Mouse (Mus musculus) midbrain, embryonic 13.5 days (tissue): ENCODE measurements at regions not wholly inside any gene's neighbourhood (a gene's known extent, or its start where the extent isn't known, plus 50 kb on each side); places are given as distances from the start of the nearest gene placed in this dataset.

Experiments used
- ATAC-seq: fragments of 200-750 bp; cut with Nextera tagmentation; 2 replicates; pipeline ENCODE4 v1.8.0; 2017; ENCODE audit warnings: mild to moderate bottlenecking, moderate TSS enrichment, moderate library complexity
- H3K27ac ChIP-seq: fragments of 300-500 bp; sonication (generic); 2 replicates; pipeline ENCODE4 v1.5.1; 2015; ENCODE audit warnings: inconsistent platforms, mild to moderate bottlenecking, moderate library complexity
- H3K27me3 ChIP-seq: fragments of 300-500 bp; sonication (generic); 2 replicates; pipeline ENCODE4 v1.6.1; 2015; ENCODE audit warnings: mild to moderate bottlenecking, inconsistent platforms
- H3K36me3 ChIP-seq: fragments of 300-500 bp; sonication (generic); 2 replicates; pipeline ENCODE4 v1.6.1; 2015; ENCODE audit warnings: mild to moderate bottlenecking, inconsistent platforms
- H3K4me1 ChIP-seq: fragments of 300-500 bp; sonication (generic); replicated peaks from 2 replicates; pipeline ENCODE4 v1.6.1; 2015; ENCODE audit warnings: inconsistent platforms
- H3K4me2 ChIP-seq: fragments of 300-500 bp; sonication (generic); replicated peaks from 2 replicates; pipeline ENCODE4 v1.6.1; 2015; ENCODE audit warnings: moderate library complexity, mild to moderate bottlenecking, inconsistent platforms
- H3K4me3 ChIP-seq: fragments of 300-500 bp; sonication (generic); replicated peaks from 2 replicates; pipeline ENCODE4 v1.5.1; 2015; ENCODE audit warnings: mild to moderate bottlenecking, inconsistent platforms
- H3K9ac ChIP-seq: fragments of 300-500 bp; sonication (generic); replicated peaks from 2 replicates; pipeline ENCODE4 v1.6.1; 2015; ENCODE audit warnings: mild to moderate bottlenecking, inconsistent platforms
- H3K9me3 ChIP-seq: fragments of 300-500 bp; sonication (generic); 2 replicates; pipeline ENCODE4 v1.6.1; 2016; ENCODE audit warnings: mild to moderate bottlenecking, inconsistent platforms
- WGBS: fragments of 180-500 bp; shearing (Covaris S2); methylation state at CpG from one replicate; pipeline ENCODE4 v1.1.7; 2015; 5-methylcytosine and 5-hydroxymethylcytosine counted together

DNA sequence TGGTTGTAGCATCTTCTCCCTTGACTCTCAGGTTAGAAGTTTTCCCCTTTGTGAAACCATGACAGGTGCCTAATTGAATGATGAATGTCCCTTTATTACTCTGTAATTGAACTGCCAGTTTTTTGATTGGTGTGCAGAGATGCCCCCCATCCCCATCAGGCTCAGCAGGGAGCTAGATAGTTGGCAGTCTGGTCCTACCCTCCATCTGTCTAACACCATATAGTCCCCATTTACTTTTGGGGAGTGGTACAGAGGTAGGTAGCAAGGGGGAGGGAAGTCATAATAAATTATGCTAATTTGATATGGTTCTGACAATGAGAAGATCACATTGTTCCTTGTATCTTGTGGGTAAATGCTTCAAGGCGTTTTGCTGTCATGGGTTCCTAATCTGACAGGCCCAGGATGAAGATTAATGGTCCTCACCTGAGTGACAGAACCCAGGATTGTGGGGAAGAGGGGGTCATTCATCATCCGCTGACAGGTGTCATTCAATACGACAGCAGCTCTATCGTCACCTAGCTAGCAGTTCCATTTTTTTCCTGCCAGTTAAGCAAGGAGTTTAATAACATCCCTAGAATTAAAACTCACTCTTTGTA lies 122.3 kb upstream of the Etaa1 start:
- Histone ChIP-seq H3K4me2 (no peak overlapping the region), H3K27ac (no peak overlapping the region), H3K9me3 (no peaks in the 10 kb centered on the region), H3K9ac (no peak overlapping the region), H3K4me3 (no peak overlapping the region), H3K4me1 (no peaks in the 10 kb centered on the region), H3K36me3 (no peaks in the 10 kb centered on the region), H3K27me3 (no peaks in the 10 kb centered on the region)
- ATAC-seq, result no peak
- 77% methylated on average over 4 of the region's 4 CpGs for WGBS

DNA sequence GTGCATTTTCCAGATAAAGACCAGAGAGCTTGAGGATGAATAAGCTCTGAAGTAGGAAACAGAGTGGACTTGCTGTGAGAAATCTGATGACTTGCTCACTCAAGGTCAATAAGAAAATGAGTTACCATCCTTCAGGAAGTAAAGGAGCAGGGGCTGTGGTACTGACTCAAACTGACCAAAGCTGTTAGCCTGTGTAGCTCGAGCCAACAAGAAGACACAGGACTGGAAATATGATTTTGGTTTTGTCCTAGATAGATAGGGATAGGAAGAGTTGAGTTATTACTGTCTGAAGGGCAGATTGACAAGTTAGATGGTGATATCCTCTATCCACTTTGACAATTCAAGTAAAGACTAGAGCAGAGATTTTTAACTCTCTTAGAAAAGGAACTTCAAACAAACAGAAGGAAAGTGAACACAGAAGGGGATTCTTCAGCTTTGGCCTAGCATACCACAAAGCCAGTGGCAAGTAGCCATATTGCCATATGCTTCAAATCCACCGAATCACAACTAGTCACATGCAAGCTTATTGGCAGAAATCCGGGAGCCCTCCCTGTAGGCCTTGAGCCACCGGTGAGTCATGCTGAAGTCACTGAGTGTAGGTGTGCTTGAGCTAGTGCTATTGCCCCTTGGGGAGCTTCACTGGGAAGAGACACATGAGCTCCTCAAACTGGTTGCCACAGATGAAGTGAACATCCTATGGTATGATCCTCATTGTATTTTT lies 117.1 kb upstream of the Etaa1 start:
- H3K27me3 ChIP-seq, result no peaks in the 10 kb centered on the region
- no peaks in the 10 kb centered on the region for H3K36me3 ChIP-seq
- H3K9ac ChIP-seq, result no peak overlapping the region
- peaks cover 5% of the 10 kb centered on the region; the same call in 1 of the 2 replicates for H3K4me1 ChIP-seq
- ATAC-seq, result no peak
- WGBS, result 77% methylated on average over 4 of the region's 4 CpGs
- H3K27ac ChIP-seq, result no peak overlapping the region
- no peak overlapping the region for H3K4me2 ChIP-seq
- no peak overlapping the region for H3K4me3 ChIP-seq
- no peaks in the 10 kb centered on the region for H3K9me3 ChIP-seq

DNA sequence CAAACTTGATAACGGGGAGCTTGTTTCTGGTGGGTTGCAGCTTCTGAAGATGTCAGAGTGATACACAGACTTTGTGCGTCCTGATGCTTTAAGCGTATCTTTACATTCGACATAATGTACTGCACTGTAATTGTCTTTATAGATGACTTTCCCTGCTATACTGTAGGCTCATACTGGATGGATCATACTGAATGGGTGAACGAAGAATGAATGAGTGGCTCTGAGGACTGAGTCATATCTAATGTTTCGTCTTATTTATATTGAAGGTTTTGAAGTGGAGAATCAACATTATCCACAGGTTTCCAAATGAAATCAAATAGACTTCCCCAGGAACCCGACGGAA lies 116.3 kb upstream of the Etaa1 start:
- Histone ChIP-seq H3K4me1 (peaks cover 5% of the 10 kb centered on the region; the same call in 1 of the 2 replicates), H3K4me3 (no peak overlapping the region), H3K4me2 (peak overlapping the region; percentile 2; the same call in 1 of the 2 replicates), H3K27me3 (no peaks in the 10 kb centered on the region), H3K36me3 (no peaks in the 10 kb centered on the region), H3K27ac (no peak overlapping the region), H3K9ac (no peak overlapping the region), H3K9me3 (no peaks in the 10 kb centered on the region)
- ATAC-seq, result peak; percentile 45
- WGBS, result 80% methylated on average over 8 of the region's 8 CpGs

DNA sequence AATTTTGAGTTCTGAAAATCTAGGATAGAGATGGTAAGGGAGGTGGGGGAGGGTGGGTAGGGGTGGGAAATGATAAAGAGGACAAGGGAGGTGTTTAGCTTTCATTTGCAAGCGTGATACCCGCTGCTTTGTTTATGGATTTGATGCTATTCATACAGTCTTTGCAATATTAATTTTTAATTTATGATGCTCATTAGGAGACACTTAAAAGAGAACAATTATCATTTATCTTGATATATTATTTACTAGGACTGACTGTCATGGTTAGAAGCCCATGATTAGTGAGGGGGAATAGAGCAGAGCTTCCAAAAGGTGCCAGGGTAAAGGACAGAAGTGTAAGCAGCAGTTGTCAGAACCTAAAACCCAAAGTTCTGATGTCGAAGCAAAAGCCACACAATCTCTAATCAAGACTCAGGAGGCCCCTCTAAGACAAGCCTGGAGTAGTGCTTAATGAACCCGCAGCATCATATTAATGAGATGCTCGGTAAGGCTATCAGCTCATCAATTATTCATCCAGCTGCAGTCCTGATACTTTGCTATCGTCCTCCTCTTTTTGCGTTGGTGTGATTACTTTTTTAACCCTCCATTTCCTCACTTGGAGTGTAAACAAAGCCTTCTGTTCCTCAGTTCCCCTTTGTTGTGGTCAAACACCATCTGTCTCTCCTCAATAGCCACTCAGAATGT lies 115.8 kb upstream of the Etaa1 start:
- no peak overlapping the region for H3K27ac ChIP-seq
- H3K4me1 ChIP-seq, result peaks cover 5% of the 10 kb centered on the region; the same call in 1 of the 2 replicates
- peak overlapping the region; percentile 2; the same call in 1 of the 2 replicates for H3K4me2 ChIP-seq
- 46% methylated on average over 7 of the region's 7 CpGs for WGBS
- H3K9me3 ChIP-seq, result no peaks in the 10 kb centered on the region
- ATAC-seq, result peak; percentile 82
- no peak overlapping the region for H3K4me3 ChIP-seq
- no peaks in the 10 kb centered on the region for H3K36me3 ChIP-seq
- H3K9ac ChIP-seq, result no peak overlapping the region
- no peaks in the 10 kb centered on the region for H3K27me3 ChIP-seq

DNA sequence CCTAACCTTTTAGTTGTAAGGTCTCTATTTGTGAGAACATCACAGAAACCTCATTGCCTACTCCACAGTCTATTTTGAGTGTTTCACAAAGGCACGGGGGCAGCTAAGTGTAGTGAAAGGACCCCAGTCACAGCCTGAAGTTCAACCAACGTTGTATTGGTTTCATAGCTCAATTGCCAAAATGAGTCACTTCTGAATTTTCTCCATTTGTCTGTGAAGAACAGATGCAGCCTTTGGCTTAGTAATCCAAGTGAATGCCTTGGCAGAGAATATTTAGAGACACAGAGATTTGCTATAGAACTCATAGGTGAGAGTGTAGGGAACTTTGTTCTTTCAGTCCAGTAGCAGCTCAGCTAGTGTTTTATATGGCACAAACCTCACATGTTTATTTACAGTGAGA lies 114.4 kb upstream of the Etaa1 start:
- Histone ChIP-seq H3K4me1 (peaks cover 5% of the 10 kb centered on the region; the same call in 1 of the 2 replicates), H3K4me3 (no peak overlapping the region), H3K9me3 (no peaks in the 10 kb centered on the region), H3K27me3 (no peaks in the 10 kb centered on the region), H3K27ac (no peak overlapping the region), H3K4me2 (no peak overlapping the region), H3K9ac (no peak overlapping the region), H3K36me3 (no peaks in the 10 kb centered on the region)
- ATAC-seq, result no peak
- 30% methylated on average over 2 of the region's 2 CpGs for WGBS

DNA sequence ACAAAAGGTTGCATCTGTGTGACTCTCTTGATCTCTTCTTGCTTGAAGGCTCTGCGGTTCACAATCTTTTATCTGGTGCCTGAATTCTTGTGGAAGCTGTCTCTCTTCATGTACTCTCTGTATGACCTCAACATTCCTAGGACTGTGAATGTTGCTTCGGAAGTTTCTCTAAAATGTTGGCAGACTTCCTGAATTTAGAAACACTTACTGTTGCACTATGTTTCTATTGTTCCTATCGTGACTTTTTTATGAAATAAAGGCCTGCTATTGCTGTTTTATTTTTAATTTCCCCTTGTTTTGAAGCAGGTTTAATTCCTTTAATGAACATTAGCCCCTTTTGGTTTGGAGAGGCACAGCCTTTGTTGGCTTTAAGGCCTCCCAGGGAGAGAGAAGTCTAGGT lies 114.0 kb upstream of the Etaa1 start:
- Histone ChIP-seq H3K4me1 (peaks cover 5% of the 10 kb centered on the region; the same call in 1 of the 2 replicates), H3K9ac (no peak overlapping the region), H3K27me3 (no peaks in the 10 kb centered on the region), H3K27ac (no peak overlapping the region), H3K4me3 (no peak overlapping the region), H3K9me3 (no peaks in the 10 kb centered on the region), H3K4me2 (no peak overlapping the region), H3K36me3 (no peaks in the 10 kb centered on the region)
- ATAC-seq, result no peak
- 64% methylated on average over 3 of the region's 3 CpGs for WGBS

DNA sequence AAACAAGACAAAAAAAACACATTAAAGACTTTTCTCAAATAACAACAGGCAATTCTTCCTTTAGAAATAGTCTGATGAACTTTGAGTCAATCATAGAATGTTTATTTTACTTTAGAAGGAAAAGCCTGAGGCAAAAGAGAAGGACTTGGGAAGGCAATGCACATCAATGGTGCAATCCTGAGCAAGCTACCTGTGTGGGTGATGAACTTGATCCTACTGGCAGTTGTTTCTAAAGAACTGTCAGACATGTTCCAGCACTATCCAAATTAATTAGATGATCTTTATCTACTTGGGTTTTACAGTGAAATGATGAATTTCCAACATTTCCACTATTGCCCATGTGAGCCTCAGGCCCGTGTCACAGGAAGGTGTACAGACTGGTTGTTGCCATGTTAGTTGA lies 87.9 kb upstream of the Etaa1 start:
- H3K4me1 ChIP-seq, result no peaks in the 10 kb centered on the region
- no peak for ATAC-seq
- H3K9me3 ChIP-seq, result no peaks in the 10 kb centered on the region
- H3K4me2 ChIP-seq, result no peak overlapping the region
- no peaks in the 10 kb centered on the region for H3K36me3 ChIP-seq
- H3K9ac ChIP-seq, result no peak overlapping the region
- H3K4me3 ChIP-seq, result no peak overlapping the region
- H3K27me3 ChIP-seq, result no peaks in the 10 kb centered on the region
- 100% methylated on average over 1 of the region's 1 CpGs for WGBS
- no peak overlapping the region for H3K27ac ChIP-seq

DNA sequence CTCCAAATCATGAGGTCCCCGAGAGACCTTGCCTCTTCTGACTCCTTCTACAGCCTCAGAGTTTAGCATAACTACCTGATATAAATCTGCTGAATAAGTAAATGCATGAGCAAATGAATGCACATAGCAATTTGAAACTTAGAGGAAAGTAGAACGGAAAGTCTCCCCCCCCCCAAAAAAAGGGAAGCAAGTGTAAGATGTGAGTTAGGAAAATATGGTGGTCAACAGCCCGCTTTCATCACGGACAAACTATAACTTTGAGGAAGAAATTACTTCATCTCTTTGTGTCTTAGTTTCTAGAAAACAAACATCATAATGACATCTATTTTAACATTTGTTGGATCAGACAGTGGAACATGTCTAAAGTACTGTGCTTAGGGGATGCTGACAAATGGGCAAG lies 77.4 kb upstream of the Etaa1 start:
- Histone ChIP-seq H3K4me3 (no peak overlapping the region), H3K4me1 (no peaks in the 10 kb centered on the region), H3K36me3 (no peaks in the 10 kb centered on the region), H3K27me3 (no peaks in the 10 kb centered on the region), H3K4me2 (no peak overlapping the region), H3K9me3 (no peaks in the 10 kb centered on the region), H3K27ac (no peak overlapping the region), H3K9ac (no peak overlapping the region)
- no peak for ATAC-seq
- 94% methylated on average over 4 of the region's 4 CpGs for WGBS

DNA sequence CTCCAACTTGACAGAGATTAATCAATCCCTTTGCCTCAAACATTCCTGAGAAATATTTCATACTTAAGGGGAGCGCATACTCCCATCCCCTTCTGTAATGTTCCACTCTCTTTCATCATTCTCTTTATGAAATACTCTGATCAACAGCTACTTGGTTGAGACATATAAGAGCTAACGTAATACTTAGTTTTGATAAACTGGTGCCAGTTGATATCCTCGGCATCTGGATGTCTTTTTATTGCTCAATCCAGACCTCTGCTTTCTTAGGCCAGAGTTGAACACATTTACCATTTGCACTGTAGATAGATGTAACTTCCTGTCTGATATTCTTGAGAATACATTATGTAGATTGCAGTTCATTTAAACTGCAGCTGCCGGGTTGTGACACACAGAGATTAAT lies 68.4 kb upstream of the Etaa1 start:
- no peaks in the 10 kb centered on the region for H3K9me3 ChIP-seq
- ATAC-seq, result no peak
- no peaks in the 10 kb centered on the region for H3K27me3 ChIP-seq
- H3K27ac ChIP-seq, result no peak overlapping the region
- 89% methylated on average over 4 of the region's 4 CpGs for WGBS
- no peak overlapping the region for H3K4me2 ChIP-seq
- H3K4me3 ChIP-seq, result no peak overlapping the region
- H3K36me3 ChIP-seq, result no peaks in the 10 kb centered on the region
- no peak overlapping the region for H3K9ac ChIP-seq
- H3K4me1 ChIP-seq, result no peaks in the 10 kb centered on the region

DNA sequence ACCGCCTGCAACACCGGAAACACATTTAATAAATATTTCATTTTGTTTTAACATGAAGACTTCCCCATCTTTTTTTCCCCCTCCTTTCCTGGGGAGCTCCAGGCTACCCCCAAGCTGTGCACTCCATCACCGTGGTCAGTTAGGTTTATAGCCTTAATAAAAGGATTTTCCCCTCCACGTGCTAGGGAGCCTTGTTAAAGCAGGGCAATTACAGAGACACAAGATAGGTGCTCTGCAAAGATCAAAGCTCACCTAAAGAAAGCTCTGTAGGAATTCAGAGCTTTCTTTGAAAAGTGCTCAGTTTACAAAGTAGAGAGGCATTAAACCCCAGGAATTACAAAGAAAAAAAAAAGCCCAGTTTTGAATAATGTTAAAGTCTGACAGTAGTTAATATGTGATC lies 61.6 kb upstream of the Etaa1 start:
- H3K27me3 ChIP-seq, result no peaks in the 10 kb centered on the region
- H3K4me1 ChIP-seq, result peaks cover 17% of the 10 kb centered on the region
- no peak overlapping the region for H3K9ac ChIP-seq
- H3K27ac ChIP-seq, result no peak overlapping the region
- 24% methylated on average over 4 of the region's 4 CpGs for WGBS
- peak overlapping the region; percentile 33; the same call in 1 of the 2 replicates for H3K4me2 ChIP-seq
- no peaks in the 10 kb centered on the region for H3K36me3 ChIP-seq
- H3K4me3 ChIP-seq, result no peak overlapping the region
- H3K9me3 ChIP-seq, result no peaks in the 10 kb centered on the region
- ATAC-seq, result peak; percentile 65

DNA sequence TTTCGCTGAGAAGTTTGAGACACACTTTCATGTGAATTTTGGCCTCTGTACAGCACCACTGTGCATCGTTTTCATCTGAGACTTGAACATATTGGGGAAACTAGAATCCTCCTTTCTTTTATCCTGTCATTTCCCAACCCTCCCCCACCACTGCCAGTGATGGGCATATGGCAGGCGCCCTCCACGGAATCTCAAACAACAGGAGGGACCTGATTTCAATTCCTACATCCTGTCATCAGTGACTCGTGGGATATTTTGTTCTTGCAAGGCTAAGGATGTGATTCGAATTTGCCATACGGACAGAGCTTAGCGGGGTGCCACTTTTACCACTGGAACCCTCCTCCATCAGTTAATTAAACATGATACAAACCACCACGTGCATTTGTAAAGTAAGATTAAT lies 60.9 kb upstream of the Etaa1 start:
- no peaks in the 10 kb centered on the region for H3K36me3 ChIP-seq
- H3K9ac ChIP-seq, result no peak overlapping the region
- peak overlapping the region; percentile 33 for H3K4me2 ChIP-seq
- H3K27me3 ChIP-seq, result no peaks in the 10 kb centered on the region
- peaks cover 17% of the 10 kb centered on the region for H3K4me1 ChIP-seq
- no peak overlapping the region for H3K27ac ChIP-seq
- peak; percentile 73 for ATAC-seq
- 10% methylated on average over 9 of the region's 9 CpGs for WGBS
- H3K4me3 ChIP-seq, result peak overlapping the region; percentile 12; the same call in 1 of the 2 replicates
- H3K9me3 ChIP-seq, result no peaks in the 10 kb centered on the region

DNA sequence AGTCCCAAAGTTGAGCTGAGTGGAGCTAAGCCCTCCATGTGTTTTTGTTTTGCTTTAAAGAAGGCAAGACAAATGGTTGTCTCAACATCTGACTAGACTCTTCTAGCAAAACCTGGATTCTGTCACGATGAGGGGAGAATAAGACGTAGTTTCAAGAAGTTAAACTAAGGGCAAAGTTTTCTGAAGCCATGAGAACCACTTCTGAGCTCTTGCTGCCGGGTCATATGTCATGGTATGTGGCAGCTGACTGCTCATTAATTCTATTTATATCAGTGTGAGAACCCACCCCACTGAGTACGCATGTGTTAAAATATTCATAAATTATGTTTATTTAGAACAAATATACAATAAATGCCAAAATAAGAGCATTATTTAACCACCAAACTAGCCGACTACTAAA lies 58.4 kb upstream of the Etaa1 start:
- Histone ChIP-seq H3K9ac (no peak overlapping the region), H3K9me3 (no peaks in the 10 kb centered on the region), H3K27me3 (no peaks in the 10 kb centered on the region), H3K36me3 (no peaks in the 10 kb centered on the region), H3K4me1 (peaks cover 17% of the 10 kb centered on the region), H3K4me3 (no peak overlapping the region), H3K4me2 (no peak overlapping the region), H3K27ac (no peak overlapping the region)
- ATAC-seq, result no peak
- 64% methylated on average over 5 of the region's 5 CpGs for WGBS
